Mouse (Mus musculus) CH12.LX (cell line): ENCODE data around the gene Foxo1.

ENCODE experiments used
- CTCF ChIP-seq, 2 experiments: IDR thresholded peaks in 1 of 2; conservative IDR thresholded peaks in 1 of 2; 2 replicates each; pipeline ENCODE4 v1.5.1; 2011 to 2012; ENCODE audit warnings: low read depth in 2 of 2, low read length in 2 of 2, improper control_type of control experiment in 1 of 2, inconsistent platforms in 1 of 2, mild to moderate bottlenecking in 1 of 2, moderate library complexity in 1 of 2
- POLR2A ChIP-seq: IDR thresholded peaks from 2 replicates; pipeline ENCODE4 v1.6.1; 2011; ENCODE audit warnings: low read depth, mild to moderate bottlenecking, improper control_type of control experiment, low read length
- TCF12 ChIP-seq: IDR thresholded peaks from 2 replicates; pipeline ENCODE4 v1.6.1; 2014; ENCODE audit warnings: low read depth, mild to moderate bottlenecking, inconsistent platforms, low read length, improper control_type of control experiment

DNA sequence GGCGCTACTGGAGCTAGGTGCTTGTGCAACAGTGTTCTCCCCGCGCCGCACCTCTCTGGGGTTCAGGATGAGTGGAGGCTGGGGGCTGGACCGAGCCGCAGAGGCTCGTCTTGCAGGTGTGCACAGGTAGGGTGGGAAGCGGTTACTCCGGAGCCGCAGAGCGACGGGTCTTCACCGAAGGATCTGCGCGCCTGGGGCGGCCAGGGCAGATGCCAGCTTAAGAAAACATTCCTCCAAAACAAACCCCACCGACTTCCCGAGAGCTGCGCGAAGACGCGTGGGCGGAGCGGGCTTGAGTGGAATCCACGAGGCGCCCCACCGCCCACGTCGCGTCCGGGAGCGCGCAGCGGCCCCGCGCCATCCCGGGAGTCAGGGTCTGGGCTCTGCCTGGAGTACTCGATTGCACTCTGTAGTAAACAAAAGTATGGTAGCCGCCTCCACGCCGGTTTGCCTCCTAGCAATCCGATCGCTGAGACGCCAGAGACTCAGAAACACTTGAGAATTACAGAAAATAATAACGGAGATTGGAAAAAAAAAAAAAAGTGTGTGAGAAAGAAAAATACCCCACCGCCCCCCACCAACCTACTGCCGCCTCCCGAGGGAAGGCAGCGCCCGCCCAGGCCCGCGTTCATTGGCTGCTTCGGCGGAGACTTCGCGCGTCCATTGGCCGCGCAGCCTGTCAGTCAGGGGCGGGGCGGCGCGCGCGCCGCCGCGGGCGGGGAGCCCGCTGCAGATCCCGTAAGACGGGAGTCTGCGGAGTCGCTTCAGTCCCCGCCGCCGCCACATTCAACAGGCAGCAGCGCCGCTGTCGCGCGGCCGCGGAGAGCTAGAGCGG, at the start of gene Foxo1:
- no peak for TF ChIP-seq CTCF (conservative IDR thresholded peaks at IDR 0.05 in 1 of 2, IDR thresholded peaks at IDR 0.05 in 1 of 2; ENCODE audit: low read depth in 2 of 2, low read length in 2 of 2)
- TF ChIP-seq TCF12: peak; percentile 83
- peak; percentile 91 for TF ChIP-seq POLR2A
